Mouse (Mus musculus) neural tube, embryonic 15.5 days (tissue): Measurements from ENCODE around the gene Prr19. TPM values are rescaled to one million over a fixed set of nuclear protein-coding genes. Genes with fewer than 3 reads are reported as not detected.

ENCODE experiments used
- ATAC-seq: fragments of 200-750 bp; cut with Nextera tagmentation; 2 replicates; pipeline ENCODE4 v1.8.0; 2017; ENCODE audit warnings: mild to moderate bottlenecking, moderate TSS enrichment, moderate library complexity; ENCODE audit not compliant: low FRiP score
- H3K27ac ChIP-seq: fragments of 300-500 bp; sonication (generic); replicated peaks from 2 replicates; pipeline ENCODE4 v1.5.1; 2015; ENCODE audit warnings: mild to moderate bottlenecking, inconsistent platforms
- H3K27me3 ChIP-seq: fragments of 300-500 bp; sonication (generic); replicated peaks from 2 replicates; pipeline ENCODE4 v1.6.1; 2015; ENCODE audit warnings: inconsistent platforms
- H3K36me3 ChIP-seq: fragments of 300-500 bp; sonication (generic); 2 replicates; pipeline ENCODE4 v1.6.1; 2015; ENCODE audit warnings: inconsistent platforms
- H3K4me1 ChIP-seq: fragments of 300-500 bp; sonication (generic); 2 replicates; pipeline ENCODE4 v1.6.1; 2015; ENCODE audit warnings: inconsistent platforms
- H3K4me2 ChIP-seq: fragments of 300-500 bp; sonication (generic); 2 replicates; pipeline ENCODE4 v1.6.1; 2015; ENCODE audit warnings: inconsistent platforms, mild to moderate bottlenecking, moderate library complexity
- H3K4me3 ChIP-seq: fragments of 300-500 bp; sonication (generic); replicated peaks from 2 replicates; pipeline ENCODE4 v1.5.1; 2015; ENCODE audit warnings: mild to moderate bottlenecking, inconsistent platforms
- H3K9ac ChIP-seq: fragments of 300-500 bp; sonication (generic); replicated peaks from 2 replicates; pipeline ENCODE4 v1.6.1; 2015; ENCODE audit warnings: mild to moderate bottlenecking, inconsistent platforms
- H3K9me3 ChIP-seq: fragments of 300-500 bp; sonication (generic); replicated peaks from 2 replicates; pipeline ENCODE4 v1.6.1; 2016; ENCODE audit warnings: inconsistent platforms
- WGBS: fragments of 180-500 bp; shearing (Covaris S2); methylation state at CpG from one replicate; pipeline ENCODE4 v1.1.7; 2015; ENCODE audit warnings: mixed read lengths; 5-methylcytosine and 5-hydroxymethylcytosine counted together
- polyA plus RNA-seq: library from polyadenylated mRNA; unstranded; fragments of >200 nt; fragmentation: Nextera tagmentation; extraction: Ambion mirVana; gene quantifications from 2 replicates; pipeline ENCODE4 v1.2.1, GENCODE M21; 2015

Prr19 gene
- polyA plus RNA-seq, 1 experiment from 2014 or later: 3.5 TPM

DNA sequence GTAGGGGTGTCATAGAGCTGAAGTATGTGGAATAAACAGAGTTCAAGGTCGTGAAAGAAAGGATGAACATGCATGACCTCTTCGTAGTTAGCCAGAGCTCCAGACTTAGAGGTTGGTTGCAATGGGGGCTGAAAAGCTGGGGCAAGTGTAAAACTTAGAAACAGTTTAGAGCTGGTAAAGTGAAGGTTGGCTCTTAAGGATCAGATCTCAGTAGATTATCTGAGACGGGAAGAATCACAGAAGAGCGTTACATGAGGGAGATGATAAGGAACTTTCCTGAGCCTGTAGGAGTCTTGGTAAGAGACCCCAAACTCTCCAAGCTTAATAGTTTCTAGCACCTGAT lies 23.2 kb upstream of the Prr19 start:
- Histone ChIP-seq H3K36me3 (peaks cover 11% of the 10 kb centered on the region), H3K4me2 (peak overlapping the region; percentile 78), H3K4me3 (peak overlapping the region; percentile 68), H3K9ac (peak overlapping the region; percentile 77), H3K27ac (peak overlapping the region; percentile 100), H3K9me3 (no peaks in the 10 kb centered on the region), H3K27me3 (no peaks in the 10 kb centered on the region), H3K4me1 (peaks cover 77% of the 10 kb centered on the region)
- WGBS: 14% methylated on average over 4 of the region's 4 CpGs
- ATAC-seq: no peak

DNA sequence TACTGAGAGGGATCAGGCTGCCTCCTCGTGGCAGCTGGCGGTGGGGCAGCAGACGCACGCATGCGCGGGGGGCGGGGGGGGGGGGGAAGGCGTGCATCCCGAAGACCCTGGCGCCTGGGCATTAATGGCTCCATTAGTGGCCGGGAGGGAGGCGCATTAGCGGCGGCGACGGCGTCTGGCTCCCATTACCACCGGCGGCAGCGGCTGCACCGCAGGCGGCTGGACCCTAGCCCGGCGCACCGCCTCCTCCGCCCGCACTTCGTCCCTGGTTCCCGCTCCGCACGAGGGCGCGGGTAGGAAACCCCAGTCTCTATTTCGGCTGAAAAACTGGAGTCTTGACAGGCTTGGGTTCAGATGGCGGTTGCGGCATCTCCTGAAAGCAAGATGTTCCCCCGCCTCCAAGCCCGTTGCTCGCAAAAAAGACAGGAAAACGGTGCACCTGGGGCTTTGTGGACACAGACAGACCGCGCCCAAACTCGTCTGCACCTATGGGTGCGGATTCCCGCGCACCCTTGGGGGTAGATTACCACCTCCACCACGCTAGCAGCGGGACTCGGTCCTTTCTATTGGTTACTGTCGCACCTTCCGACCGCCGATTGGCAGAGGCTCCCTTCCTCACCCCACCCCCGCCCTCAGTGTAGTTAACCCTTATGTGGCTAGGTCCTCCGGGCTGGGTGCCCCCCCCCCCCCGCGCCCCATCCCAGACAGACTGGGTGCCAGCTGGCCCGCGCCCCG lies 22.7 kb upstream of the Prr19 start:
- no peaks in the 10 kb centered on the region for H3K9me3 ChIP-seq
- H3K27me3 ChIP-seq: no peaks in the 10 kb centered on the region
- peak overlapping the region; percentile 78 for H3K4me2 ChIP-seq
- peak; percentile 83 for ATAC-seq
- WGBS: under 1% methylated on average over 52 of the region's 60 CpGs
- H3K36me3 ChIP-seq: peaks cover 5% of the 10 kb centered on the region
- peak overlapping the region; percentile 77 for H3K9ac ChIP-seq
- peaks cover 77% of the 10 kb centered on the region for H3K4me1 ChIP-seq
- peak overlapping the region; percentile 68 for H3K4me3 ChIP-seq
- peak overlapping the region; percentile 100 for H3K27ac ChIP-seq

DNA sequence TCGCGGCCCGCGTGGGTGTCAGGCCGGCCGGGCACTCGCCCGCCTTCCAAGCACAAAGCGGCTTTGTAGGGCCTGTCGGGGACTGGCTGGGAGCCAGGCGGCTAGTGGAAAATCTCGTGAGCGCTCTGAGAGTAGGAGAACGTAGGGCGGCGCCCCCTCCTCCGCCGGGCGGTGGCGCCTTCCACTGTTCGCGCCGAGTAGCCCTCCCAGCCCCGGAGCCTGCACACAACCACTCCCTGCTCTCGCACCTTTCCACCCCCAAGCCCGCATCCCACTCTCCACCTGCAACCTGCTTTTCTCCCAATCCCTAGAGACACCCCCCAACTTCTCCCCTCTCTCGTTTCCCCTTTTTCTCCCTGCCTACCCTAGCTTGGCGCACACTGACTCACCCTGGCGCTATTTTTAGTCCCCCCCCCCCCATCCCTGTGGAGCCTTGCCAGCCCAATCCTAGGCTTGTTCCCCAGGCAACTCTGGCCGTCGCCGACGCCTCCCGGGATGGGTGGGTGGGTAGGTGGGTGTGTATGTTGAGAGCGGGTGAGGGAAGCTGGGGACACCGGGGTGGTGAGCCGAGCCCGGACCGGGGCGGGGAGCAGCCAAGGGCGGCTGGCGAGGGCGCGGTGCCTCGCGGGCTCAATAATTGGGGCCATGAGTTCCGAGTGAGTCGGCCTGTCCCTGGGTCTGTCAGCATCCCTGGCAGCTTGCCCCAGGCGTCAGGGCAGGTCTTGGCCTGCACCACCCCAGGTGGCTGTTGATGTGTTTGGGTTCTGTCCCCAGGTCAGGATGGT lies 21.9 kb upstream of the Prr19 start:
- H3K4me3 ChIP-seq: peak overlapping the region; percentile 68
- H3K4me1 ChIP-seq: peaks cover 77% of the 10 kb centered on the region
- WGBS: under 1% methylated on average over 38 of the region's 49 CpGs
- H3K4me2 ChIP-seq: peak overlapping the region; percentile 78
- ATAC-seq: peak; percentile 56
- H3K9ac ChIP-seq: peak overlapping the region; percentile 77
- H3K27me3 ChIP-seq: no peaks in the 10 kb centered on the region
- H3K36me3 ChIP-seq: peaks cover 3% of the 10 kb centered on the region; the same call in 1 of the 2 replicates
- H3K27ac ChIP-seq: peak overlapping the region; percentile 100
- H3K9me3 ChIP-seq: no peaks in the 10 kb centered on the region

DNA sequence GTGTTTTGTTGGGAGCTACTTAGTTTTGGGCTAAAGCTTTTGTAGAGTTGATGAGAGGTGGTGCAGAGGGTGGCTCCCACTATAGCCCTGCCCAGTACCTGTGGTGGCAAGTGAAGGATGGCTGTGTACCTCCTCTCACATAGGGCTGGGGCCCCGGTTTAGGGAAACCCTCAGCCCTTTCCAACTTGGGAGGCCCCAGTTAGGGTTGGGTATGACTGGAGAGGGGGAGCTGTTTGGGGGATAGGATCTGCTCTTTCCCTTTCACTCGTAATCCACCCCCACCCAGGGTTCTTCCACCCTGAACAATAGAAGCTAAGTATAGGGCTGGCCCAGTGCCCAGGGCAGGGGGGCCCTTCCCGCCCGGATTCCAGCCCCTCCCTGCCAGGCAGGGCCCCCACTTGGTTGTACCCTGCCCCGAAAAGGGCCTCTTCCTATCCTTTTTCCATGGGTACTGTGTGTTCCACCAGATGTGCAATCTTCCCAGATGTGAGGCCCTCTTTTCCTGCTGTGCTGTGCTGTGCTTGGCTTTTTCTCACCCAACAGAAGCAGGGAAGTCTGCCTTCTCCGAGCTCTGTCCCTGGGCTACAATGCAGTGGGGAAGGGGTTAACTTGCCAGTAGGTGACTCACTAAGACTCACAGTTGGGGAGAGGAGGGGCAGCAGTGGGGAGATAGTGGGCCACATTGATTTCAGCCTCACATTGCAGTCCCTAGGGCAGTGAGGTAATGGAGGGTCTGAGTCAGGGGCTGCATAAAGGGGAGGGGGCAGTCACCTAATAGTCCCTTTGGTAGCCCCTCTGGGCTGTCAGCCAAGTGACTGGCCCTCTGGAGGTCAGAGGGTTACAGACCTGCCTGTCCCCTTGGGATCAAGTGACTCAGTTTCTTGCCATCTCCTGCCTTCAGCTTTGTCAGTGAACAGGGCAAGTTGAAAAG lies 21.1 kb upstream of the Prr19 start:
- no peaks in the 10 kb centered on the region for H3K9me3 ChIP-seq
- H3K4me2 ChIP-seq: peak overlapping the region; percentile 78
- H3K36me3 ChIP-seq: peaks cover 9% of the 10 kb centered on the region
- no peak for ATAC-seq
- peaks cover 77% of the 10 kb centered on the region for H3K4me1 ChIP-seq
- H3K4me3 ChIP-seq: peak overlapping the region; percentile 68
- H3K9ac ChIP-seq: peak overlapping the region; percentile 77
- whole genome bisulfite sequencing: 0% methylated on average over 6 of the region's 6 CpGs
- H3K27ac ChIP-seq: peak overlapping the region; percentile 100
- no peaks in the 10 kb centered on the region for H3K27me3 ChIP-seq

DNA sequence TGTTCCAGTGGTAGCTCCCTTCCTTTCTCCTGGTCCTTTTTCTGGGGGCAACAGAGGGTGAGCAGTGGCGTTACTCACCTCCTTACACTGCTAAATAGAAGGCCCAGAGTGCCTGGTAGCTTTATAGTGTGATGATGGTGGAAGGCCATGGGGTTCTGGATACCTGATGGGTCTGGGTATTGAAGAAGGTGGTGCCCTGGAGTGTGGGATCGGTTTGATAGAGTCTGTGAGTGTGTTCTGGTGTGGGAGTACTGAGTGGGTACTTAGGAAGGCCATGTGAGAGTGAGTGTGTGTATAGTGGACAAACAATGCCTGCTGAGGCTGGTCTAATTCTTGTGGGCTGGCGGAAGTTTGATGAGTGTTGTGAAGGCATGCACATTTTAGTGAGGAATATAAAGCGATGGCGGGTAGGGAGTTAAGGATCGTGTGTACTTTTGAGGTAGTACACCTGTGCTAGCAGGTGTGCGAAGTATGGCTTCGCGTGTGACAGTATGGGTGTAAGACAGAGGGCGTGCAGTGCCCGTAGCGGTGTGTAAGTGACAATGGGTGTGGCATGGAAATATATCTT lies 20.0 kb upstream of the Prr19 start:
- peak overlapping the region; percentile 78 for H3K4me2 ChIP-seq
- peak overlapping the region; percentile 67 for H3K4me3 ChIP-seq
- peak overlapping the region; percentile 47 for H3K9ac ChIP-seq
- H3K4me1 ChIP-seq: peaks cover 67% of the 10 kb centered on the region
- peak; percentile 2 for ATAC-seq
- H3K36me3 ChIP-seq: peaks cover 17% of the 10 kb centered on the region
- no peaks in the 10 kb centered on the region for H3K9me3 ChIP-seq
- peak overlapping the region; percentile 100 for H3K27ac ChIP-seq
- no peaks in the 10 kb centered on the region for H3K27me3 ChIP-seq
- WGBS: 21% methylated on average over 12 of the region's 12 CpGs

DNA sequence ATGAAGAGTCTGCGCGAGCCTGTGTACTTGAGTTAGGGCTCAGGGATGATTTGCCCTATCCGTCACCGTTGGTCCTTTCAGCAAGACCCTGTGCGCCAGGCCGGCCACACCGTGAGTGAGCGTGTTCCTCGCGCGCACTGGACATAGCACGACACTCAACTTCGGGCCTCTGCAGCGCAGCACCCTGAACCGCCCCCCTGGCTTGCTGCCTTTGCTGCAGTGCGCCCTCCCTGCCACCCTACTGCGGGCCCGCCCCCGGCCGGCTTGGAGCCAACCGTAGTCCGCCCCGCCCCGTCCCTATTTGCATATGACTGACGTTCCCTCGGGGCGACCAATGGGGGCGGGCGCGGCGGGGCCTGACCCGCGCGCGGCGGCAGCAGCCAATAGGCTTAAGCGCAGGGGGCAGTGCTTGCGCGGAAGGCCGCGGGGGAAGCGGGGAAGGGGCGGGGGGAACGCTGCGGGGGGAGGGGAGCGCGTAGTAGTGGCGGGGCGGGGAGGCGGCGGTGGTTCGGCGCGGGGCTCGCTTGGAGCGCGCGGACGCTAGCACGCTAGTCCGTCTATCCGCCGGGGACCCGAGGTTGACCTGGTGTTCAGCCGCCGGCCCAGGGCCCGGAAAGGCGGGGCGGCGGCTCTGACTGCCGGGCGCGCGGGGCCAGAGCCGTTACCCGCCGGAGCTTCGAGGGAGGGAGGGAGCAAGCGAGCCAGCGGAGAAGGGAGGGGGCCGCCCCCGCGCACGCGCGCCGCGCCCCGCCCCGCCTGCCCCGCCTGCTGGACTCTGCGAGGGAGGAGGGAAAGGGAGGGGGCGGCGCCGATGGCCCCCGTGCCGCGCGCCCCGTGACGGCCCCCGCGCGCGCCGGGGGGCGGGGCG lies 19.2 kb upstream of the Prr19 start:
- 2% methylated on average over 58 of the region's 108 CpGs for WGBS
- Histone ChIP-seq H3K36me3 (peaks cover 24% of the 10 kb centered on the region), H3K27ac (peak overlapping the region; percentile 100), H3K4me2 (peak overlapping the region; percentile 78), H3K9me3 (no peaks in the 10 kb centered on the region), H3K4me3 (peak overlapping the region; percentile 67), H3K27me3 (no peaks in the 10 kb centered on the region), H3K4me1 (peaks cover 62% of the 10 kb centered on the region), H3K9ac (peak overlapping the region; percentile 70)
- ATAC-seq: peak; percentile 77

DNA sequence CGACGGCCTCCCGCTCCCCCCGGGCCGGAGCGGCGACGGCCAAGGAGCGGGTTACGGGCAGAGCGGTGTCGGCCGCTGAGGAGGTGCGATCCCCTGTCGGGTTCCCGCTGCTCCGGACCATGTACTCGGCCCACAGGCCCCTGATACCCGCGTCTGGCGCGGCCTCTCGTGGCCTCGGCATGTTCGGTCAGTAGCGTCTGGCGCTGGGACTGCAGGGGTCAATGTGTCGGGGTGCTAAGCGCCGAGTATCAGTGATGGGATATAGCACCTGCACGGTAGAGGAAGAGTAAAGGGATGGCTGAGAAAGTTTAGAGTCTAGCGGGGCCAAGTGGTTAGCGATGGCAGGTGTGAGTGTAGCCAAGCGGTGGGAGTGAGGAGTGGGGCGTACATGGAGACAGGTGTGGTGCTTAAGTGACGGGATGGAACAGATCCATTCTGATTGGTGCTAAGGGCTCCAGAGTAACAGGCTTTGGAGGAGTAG lies 18.4 kb upstream of the Prr19 start:
- WGBS: under 1% methylated on average over 33 of the region's 36 CpGs
- peaks cover 54% of the 10 kb centered on the region for H3K4me1 ChIP-seq
- ATAC-seq: 0 out of 2 replicates have a peak, but pooled peaks have one; percentile 2
- H3K4me3 ChIP-seq: peak overlapping the region; percentile 67
- peaks cover 32% of the 10 kb centered on the region for H3K36me3 ChIP-seq
- peak overlapping the region; percentile 78 for H3K4me2 ChIP-seq
- peak overlapping the region; percentile 70 for H3K9ac ChIP-seq
- no peaks in the 10 kb centered on the region for H3K27me3 ChIP-seq
- no peaks in the 10 kb centered on the region for H3K9me3 ChIP-seq
- peak overlapping the region; percentile 100 for H3K27ac ChIP-seq

DNA sequence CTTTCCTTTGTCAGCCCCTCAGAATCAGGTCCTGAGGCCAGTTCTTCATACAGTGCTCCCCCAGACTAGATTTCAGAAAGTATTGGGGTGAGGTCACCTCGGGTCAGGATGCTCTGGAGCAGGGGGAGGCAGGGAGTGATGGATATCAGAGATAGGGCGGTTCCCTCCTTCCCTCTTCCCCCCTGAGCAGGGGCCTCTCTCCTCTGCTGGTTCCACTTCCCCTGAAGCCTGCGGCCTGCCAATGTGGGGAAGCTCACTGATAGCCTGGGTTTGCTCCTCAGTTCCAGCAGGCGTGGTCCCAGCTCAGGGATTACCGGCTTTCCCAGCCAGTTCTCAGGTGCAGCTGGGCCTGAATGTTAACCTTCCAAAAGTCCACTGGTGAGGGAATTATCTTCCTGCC lies 17.6 kb upstream of the Prr19 start:
- WGBS: 25% methylated on average over 5 of the region's 5 CpGs
- peak overlapping the region; percentile 67 for H3K4me3 ChIP-seq
- peak overlapping the region; percentile 70 for H3K9ac ChIP-seq
- H3K36me3 ChIP-seq: peaks cover 41% of the 10 kb centered on the region
- H3K27me3 ChIP-seq: no peaks in the 10 kb centered on the region
- H3K27ac ChIP-seq: peak overlapping the region; percentile 100
- H3K4me1 ChIP-seq: peaks cover 50% of the 10 kb centered on the region
- H3K9me3 ChIP-seq: no peaks in the 10 kb centered on the region
- peak overlapping the region; percentile 78 for H3K4me2 ChIP-seq
- no peak for ATAC-seq

DNA sequence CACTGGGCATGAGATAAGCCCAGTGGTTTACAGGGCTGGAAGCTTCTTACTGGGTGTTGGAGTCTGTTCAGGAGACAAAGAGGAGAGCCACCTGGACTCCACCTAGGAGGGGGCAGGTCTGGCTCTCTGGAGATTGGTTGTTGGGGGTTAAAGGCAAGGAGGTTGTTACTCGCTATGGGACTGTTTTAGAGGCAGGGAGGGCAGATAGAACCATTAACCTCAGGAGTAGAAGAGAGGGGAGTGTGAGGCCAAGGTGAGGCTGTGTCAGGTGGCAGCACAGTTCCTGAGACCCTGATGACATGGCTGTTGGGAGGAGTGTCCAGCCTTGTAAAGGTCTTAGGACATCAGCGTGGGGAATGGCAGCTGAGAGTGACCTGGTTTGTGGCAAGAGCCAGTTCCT lies 17.0 kb upstream of the Prr19 start:
- Histone ChIP-seq H3K9ac (peak overlapping the region; percentile 70), H3K4me1 (peaks cover 50% of the 10 kb centered on the region), H3K4me3 (peak overlapping the region; percentile 67), H3K9me3 (no peaks in the 10 kb centered on the region), H3K27ac (peak overlapping the region; percentile 100), H3K27me3 (no peaks in the 10 kb centered on the region), H3K4me2 (peak overlapping the region; percentile 78), H3K36me3 (peaks cover 46% of the 10 kb centered on the region)
- no peak for ATAC-seq
- 65% methylated on average over 2 of the region's 2 CpGs for whole genome bisulfite sequencing

DNA sequence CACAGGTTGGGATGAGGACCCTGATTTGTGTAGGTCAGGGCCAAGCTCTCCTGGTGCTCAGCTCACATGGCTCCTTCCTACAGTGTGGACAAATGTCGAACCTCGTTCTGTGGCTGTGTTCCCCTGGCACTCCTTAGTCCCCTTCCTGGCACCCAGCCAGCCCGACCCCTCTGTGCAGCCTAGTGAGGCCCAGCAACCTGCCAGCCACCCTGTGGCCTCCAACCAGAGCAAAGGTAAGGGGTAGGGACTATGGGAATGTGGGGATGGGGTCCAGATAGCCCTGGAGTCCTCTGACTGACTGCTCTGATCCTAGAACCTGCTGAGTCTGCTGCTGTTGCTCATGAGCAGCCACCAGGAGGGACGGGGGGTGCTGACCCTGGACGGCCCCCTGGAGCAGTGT lies 16.4 kb upstream of the Prr19 start:
- WGBS: 57% methylated on average over 5 of the region's 5 CpGs
- Histone ChIP-seq H3K9me3 (no peaks in the 10 kb centered on the region), H3K27me3 (no peaks in the 10 kb centered on the region), H3K4me3 (peak overlapping the region; percentile 67; the same call in 1 of the 2 replicates), H3K27ac (peak overlapping the region; percentile 100; the same call in 1 of the 2 replicates), H3K9ac (0 out of 2 replicates have a peak overlapping the region, but pooled peaks have one; percentile 70), H3K4me1 (peaks cover 46% of the 10 kb centered on the region), H3K4me2 (peak overlapping the region; percentile 78), H3K36me3 (peaks cover 52% of the 10 kb centered on the region)
- ATAC-seq: no peak
